Mouse (Mus musculus): ENCODE results near the gene Sash1. TPM values are rescaled to one million over a fixed set of nuclear protein-coding genes. Genes with fewer than 3 reads are reported as not detected.
"Not testable (repeated sequence)": the region's sequence is repeated elsewhere in the genome, so short reads cannot be mapped to it uniquely, and the experiment has no call there.

Gene Sash1
- polyA plus RNA-seq, 1 experiment: 62.7 TPM

DNA sequence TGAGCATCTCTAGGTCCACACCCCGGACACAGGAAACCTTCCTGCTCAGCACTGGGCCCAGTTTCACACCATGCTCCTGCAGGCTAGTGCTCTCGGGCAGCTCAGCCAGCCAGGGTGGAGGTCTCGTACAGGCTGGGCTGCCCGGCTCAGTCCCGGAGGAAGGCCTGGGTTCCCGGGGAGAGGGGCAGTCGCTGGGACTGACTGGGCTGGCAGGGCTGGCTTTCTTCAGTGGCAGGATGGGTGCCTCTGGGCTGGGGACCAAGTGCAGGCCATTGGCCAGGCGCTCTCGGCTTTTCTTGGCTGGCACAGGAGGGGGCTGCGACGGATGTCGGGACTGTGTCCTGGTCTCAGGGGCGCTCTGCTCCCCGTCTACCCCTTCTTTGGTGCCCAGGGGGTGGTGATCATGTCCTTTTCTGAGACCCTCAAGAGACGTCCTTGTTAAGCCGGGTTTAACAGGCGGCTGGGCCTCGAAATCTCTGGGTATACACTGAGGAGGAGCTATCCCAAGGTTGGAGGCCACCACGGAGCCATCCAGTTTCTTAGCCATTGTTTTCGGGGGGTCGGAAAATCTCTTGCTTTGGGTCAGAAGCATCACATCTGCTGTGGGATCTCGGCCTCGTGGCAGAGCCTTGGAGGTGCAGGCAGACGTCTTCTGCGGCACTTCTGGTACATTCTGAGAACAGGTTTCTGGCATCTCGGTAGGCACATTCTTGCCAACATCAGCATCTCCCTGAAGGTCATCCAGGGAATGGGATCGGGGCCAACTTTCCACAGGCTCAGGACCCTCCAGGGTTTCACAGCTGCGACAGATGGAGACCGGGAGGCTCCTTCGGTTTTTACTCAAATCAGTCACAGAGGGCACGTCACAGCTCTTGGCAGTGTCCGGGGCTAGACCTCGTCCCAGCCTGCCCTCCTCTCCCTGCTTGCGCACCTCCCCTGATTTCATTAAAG is 156.2 kb downstream of the Sash1 start:
- Histone ChIP-seq H3K4me1 (ENCODE audit: control insufficient read depth, insufficient read depth, low read length) (no peaks in the 10 kb centered on the region), H3K4me3 (ENCODE audit: insufficient read depth, low read length) (no peak overlapping the region), H3K27ac (ENCODE audit: insufficient read depth, low read length) (no peak overlapping the region)
- TF ChIP-seq CTCF (IDR thresholded peaks at IDR 0.05; ENCODE audit: borderline replicate concordance, insufficient read depth, low read length): no peak
- no peak for TF ChIP-seq POLR2A (IDR thresholded peaks at IDR 0.05; ENCODE audit: low read depth, low read length)

DNA sequence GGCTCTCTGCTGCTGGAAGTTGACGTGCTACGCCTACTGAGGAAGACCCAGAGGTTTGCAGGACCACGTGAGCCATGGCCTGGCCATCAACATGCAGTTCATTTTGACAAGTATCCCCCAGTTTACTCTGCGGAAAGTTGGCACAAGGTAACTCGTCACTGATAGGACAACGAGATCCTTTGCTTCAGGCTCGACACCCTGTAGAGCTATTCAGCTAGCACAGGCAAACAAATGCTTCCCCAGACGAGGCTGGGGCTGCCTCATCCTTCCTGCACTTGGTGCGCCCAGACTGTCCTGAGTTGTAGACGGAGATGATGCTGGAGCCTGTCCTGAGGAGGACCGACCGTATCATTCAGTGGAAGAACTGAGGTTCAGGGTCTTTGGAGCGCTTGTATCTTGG is 166.5 kb downstream of the Sash1 start:
- H3K4me1 ChIP-seq (ENCODE audit: control insufficient read depth, insufficient read depth, low read length): no peaks in the 10 kb centered on the region
- no peak for TF ChIP-seq POLR2A (IDR thresholded peaks at IDR 0.05; ENCODE audit: low read depth, low read length)
- TF ChIP-seq CTCF (IDR thresholded peaks at IDR 0.05; ENCODE audit: borderline replicate concordance, insufficient read depth, low read length): no peak

DNA sequence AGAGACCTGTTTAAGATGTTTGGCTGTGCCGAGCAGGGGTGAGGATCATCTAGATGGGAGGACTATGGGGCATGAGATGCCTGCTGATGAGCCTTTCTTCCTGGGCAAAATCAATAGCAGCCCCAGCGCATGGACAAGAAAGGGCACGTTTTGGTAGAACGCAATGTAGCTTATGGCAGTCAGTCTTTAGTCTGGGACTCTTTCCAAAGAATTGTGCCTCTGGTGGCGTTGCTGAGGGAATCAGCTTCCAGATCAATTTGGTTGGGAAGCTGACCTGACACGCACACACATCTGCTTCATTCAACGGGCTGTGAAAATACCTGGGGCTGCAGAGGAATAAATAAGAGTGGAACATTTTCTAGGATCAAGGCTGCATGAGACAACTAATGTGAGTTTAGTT is 167.0 kb downstream of the Sash1 start:
- TF ChIP-seq CTCF (IDR thresholded peaks at IDR 0.05; ENCODE audit: borderline replicate concordance, insufficient read depth, low read length) (no peak), POLR2A (IDR thresholded peaks at IDR 0.05; ENCODE audit: low read depth, low read length) (no peak)
- H3K27ac ChIP-seq (ENCODE audit: insufficient read depth, low read length): no peak overlapping the region
- no peaks in the 10 kb centered on the region for H3K4me1 ChIP-seq (ENCODE audit: control insufficient read depth, insufficient read depth, low read length)
- no peak overlapping the region for H3K4me3 ChIP-seq (ENCODE audit: insufficient read depth, low read length)

More for the DNA sequence above, 166.5 kb downstream of the Sash1 start:
- no peak overlapping the region for H3K27ac ChIP-seq (ENCODE audit: insufficient read depth, low read length)
- no peak overlapping the region for H3K4me3 ChIP-seq (ENCODE audit: insufficient read depth, low read length)

DNA sequence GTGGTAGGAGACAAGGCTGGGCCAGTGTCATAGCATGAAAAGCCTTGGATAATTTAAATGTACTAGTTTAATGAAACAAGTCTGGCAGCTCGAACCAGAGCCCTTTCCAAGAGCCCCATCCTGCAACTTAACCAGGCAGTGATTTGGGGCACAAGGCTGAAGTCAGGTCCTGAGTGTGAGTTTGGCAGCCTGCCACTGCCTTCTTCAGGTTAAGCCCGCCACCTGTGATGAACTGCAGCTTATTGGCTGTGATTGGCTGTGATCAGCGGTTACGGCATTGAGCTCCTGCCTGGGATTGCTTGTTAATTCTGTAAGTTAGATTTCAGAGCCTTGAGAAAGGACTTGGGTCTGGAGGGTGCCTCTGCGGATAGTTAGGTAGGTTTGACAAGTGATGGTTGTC is 168.7 kb downstream of the Sash1 start:
- TF ChIP-seq CTCF (IDR thresholded peaks at IDR 0.05; ENCODE audit: borderline replicate concordance, insufficient read depth, low read length): no peak
- no peak for TF ChIP-seq POLR2A (IDR thresholded peaks at IDR 0.05; ENCODE audit: low read depth, low read length)
- no peaks in the 10 kb centered on the region for H3K4me1 ChIP-seq (ENCODE audit: control insufficient read depth, insufficient read depth, low read length)
- H3K4me3 ChIP-seq (ENCODE audit: insufficient read depth, low read length): no peak overlapping the region
- H3K27ac ChIP-seq (ENCODE audit: insufficient read depth, low read length): no peak overlapping the region

DNA sequence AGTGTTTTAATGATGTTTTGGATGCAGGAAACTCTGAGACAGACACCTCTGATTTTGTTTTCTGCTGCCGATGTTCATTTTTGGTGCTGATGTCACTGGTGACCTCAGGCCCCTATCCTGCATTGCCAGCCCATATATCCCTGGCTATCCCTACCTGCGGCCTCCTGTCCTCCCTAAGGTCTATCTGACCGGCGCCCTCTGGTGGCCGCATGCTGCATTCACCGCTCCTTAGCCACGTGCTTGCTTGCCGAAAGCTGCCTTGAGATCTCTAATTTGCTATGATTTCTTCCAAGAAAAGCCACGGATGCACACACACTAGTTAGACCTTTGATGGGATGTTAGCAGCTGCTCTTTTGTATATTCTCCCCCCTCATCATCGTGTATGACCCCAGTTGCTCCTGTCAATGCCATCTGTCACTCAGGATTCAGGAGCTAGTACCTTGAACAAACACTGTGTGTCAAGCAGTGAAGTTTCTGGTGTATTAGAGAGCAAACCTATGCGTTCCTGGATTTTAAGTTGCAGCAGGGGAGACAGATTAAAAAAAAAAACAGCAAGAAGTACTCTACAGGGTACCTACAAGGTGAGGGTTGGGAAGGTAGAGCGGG is 170.1 kb downstream of the Sash1 start:
- TF ChIP-seq POLR2A (IDR thresholded peaks at IDR 0.05; ENCODE audit: low read depth, low read length) (no peak), CTCF (IDR thresholded peaks at IDR 0.05; ENCODE audit: borderline replicate concordance, insufficient read depth, low read length) (peak; percentile 87)
- Histone ChIP-seq H3K27ac (ENCODE audit: insufficient read depth, low read length) (no peak overlapping the region), H3K4me3 (ENCODE audit: insufficient read depth, low read length) (no peak overlapping the region), H3K4me1 (ENCODE audit: control insufficient read depth, insufficient read depth, low read length) (no peaks in the 10 kb centered on the region)

DNA sequence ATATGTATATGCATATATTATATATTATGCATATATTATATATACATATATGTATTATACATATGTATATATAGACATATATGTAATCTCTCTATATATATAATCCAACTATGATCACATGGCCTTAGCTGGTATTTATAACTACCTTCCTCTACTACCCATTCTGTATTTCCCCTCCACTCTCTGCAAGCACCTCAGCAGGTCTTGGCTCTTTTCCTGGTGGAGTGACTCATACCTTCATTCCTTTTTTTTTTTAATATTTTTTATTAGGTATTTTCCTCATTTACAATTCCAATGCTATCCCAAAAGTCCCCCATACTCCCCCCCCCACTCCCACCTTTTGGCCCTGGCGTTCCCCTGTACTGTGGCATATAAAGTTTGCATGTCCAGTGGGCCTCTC is 189.2 kb downstream of the Sash1 start:
- H3K27ac ChIP-seq (ENCODE audit: insufficient read depth, low read length); H3K4me1 ChIP-seq (ENCODE audit: control insufficient read depth, insufficient read depth, low read length); H3K4me3 ChIP-seq (ENCODE audit: insufficient read depth, low read length): not testable (repeated sequence)

DNA sequence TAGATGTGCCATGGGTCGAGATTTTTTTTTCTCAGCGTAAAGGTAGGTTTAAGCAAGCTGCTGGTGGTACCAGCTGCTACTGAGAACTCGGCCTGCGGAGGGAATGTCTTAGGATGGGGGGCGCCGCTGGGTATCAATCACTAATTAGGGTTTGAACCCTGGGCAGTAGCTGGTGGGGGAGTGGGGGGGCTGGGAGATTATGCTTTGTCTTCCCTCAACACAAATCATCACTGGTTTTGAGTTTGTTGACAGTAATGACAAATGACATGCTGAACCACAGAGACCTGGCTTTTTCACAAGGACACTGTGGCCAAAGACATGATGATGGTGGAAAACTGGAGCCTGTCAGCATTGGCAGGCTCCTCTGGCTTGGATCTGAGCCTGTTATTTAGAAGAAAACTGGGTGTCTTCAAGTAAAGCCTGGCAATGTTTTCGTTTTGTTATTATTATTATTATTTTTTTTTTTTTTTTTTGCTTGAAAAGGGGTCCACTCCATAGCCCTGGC is 191.8 kb downstream of the Sash1 start:
- TF ChIP-seq POLR2A (IDR thresholded peaks at IDR 0.05; ENCODE audit: low read depth, low read length) (no peak), CTCF (IDR thresholded peaks at IDR 0.05; ENCODE audit: borderline replicate concordance, insufficient read depth, low read length) (no peak)
- no peak overlapping the region for H3K4me3 ChIP-seq (ENCODE audit: insufficient read depth, low read length)
- no peak overlapping the region for H3K27ac ChIP-seq (ENCODE audit: insufficient read depth, low read length)
- no peaks in the 10 kb centered on the region for H3K4me1 ChIP-seq (ENCODE audit: control insufficient read depth, insufficient read depth, low read length)

DNA sequence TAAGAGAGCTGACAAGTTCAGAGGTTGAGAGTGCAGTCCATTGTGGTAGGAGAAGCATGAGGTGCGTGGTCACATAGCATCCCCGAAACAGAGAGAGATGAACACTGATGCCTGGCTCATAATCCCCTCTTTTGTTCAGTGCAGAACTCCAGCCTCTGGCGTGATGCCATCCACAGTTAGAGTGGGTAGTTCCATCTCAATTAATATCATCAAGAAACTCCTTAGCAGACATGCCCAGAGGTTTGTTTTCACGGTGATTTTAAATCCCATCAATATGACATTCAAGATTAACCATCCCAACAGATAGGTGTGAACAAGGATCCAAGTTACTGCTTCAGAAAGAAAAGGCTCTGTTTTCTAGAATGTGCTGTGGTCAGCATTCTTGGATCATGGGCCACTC is 192.3 kb downstream of the Sash1 start:
- Histone ChIP-seq H3K4me1 (ENCODE audit: control insufficient read depth, insufficient read depth, low read length) (no peaks in the 10 kb centered on the region), H3K4me3 (ENCODE audit: insufficient read depth, low read length) (no peak overlapping the region), H3K27ac (ENCODE audit: insufficient read depth, low read length) (no peak overlapping the region)
- TF ChIP-seq CTCF (IDR thresholded peaks at IDR 0.05; ENCODE audit: borderline replicate concordance, insufficient read depth, low read length) (no peak), POLR2A (IDR thresholded peaks at IDR 0.05; ENCODE audit: low read depth, low read length) (no peak)

DNA sequence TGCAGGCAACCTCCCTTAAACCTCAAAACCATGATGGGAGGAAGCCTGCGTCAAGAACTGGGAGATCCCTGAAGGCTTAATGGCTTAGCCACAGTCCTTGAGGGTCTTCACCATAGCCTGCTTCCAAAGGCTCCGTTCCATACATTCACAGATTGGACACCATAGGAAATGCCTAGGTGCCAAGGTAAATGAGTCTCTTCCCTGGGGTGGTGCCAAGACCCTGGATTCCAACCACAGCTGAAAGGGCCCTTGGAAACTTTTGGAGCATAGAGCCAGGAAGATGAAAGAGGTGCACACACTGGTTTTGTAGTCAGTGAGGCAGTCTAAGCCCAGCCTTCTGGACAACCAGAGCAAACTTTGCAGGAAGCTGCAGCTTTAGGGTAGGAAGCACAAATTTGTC is 193.3 kb downstream of the Sash1 start:
- Histone ChIP-seq H3K4me3 (ENCODE audit: insufficient read depth, low read length) (no peak overlapping the region), H3K4me1 (ENCODE audit: control insufficient read depth, insufficient read depth, low read length) (no peaks in the 10 kb centered on the region), H3K27ac (ENCODE audit: insufficient read depth, low read length) (no peak overlapping the region)
- TF ChIP-seq CTCF (IDR thresholded peaks at IDR 0.05; ENCODE audit: borderline replicate concordance, insufficient read depth, low read length) (no peak), POLR2A (IDR thresholded peaks at IDR 0.05; ENCODE audit: low read depth, low read length) (no peak)

DNA sequence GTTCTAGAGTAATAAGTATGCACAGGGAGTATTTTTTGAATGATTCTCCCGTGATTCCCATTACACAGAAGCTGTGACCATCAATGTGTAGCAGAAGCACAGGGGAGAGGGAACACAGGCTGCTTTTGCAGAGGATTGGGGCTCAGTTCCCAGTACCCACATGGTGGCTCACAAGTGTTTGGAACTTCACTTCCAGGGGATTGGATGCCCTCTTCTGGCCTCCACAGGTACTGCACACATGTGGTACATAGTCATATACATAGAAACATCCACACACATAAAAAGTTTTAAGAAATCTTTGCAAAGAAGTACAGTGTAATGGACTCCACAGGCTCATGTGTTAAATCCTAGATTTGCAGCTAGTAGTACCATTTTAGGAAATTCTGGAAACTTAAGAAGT is 199.7 kb downstream of the Sash1 start:
- TF ChIP-seq POLR2A (IDR thresholded peaks at IDR 0.05; ENCODE audit: low read depth, low read length) (no peak), CTCF (IDR thresholded peaks at IDR 0.05; ENCODE audit: borderline replicate concordance, insufficient read depth, low read length) (no peak)
- H3K27ac ChIP-seq (ENCODE audit: insufficient read depth, low read length): no peak overlapping the region
- no peak overlapping the region for H3K4me3 ChIP-seq (ENCODE audit: insufficient read depth, low read length)
- H3K4me1 ChIP-seq (ENCODE audit: control insufficient read depth, insufficient read depth, low read length): no peaks in the 10 kb centered on the region

Measured in embryonic fibroblast, embryonic 13.5 days (primary cell).